Mouse (Mus musculus) hematopoietic stem cell, adult 5-6 weeks (primary cell): ENCODE measurements around the gene Actn1. TPM values are rescaled to one million over a fixed set of nuclear protein-coding genes. Genes with fewer than 3 reads are reported as not detected.
A peak's percentile ranks its signal among the peaks of the same experiment; 100 is the strongest.

Experiments
- ATAC-seq, 2 experiments: fragments of 125-278 bp in 1 of 2; replicated peaks in 1 of 2; 2 replicates each; pipeline ENCODE4 v1.8.0; 2016 to 2017; ENCODE audit warnings: inconsistent platforms in 2 of 2, mild to moderate bottlenecking in 2 of 2, moderate number of reproducible peaks in 2 of 2, low read depth in 1 of 2, moderate TSS enrichment in 1 of 2; ENCODE audit not compliant: low FRiP score in 2 of 2, poor library complexity in 2 of 2, severe bottlenecking in 2 of 2, insufficient read depth in 1 of 2, low TSS enrichment in 1 of 2
- total RNA-seq: library from RNA; stranded (forward); fragments of 172-1452, 232-1000 nt; gene quantifications from 2 replicates; pipeline ENCODE4 v1.2.3, GENCODE M21; 2017

Gene Actn1
- total RNA-seq, 1 experiment from 2014 or later: 19.7 TPM

- ATAC-seq: no peak
These were observed 7.8 kb upstream of the Actn1 start for GRCm38 (mm10) chr12:80267962-80268361.

GRCm38 (mm10) chr12:80264388-80264787, 4.2 kb upstream of the Actn1 start:
- ATAC-seq: peak in 1 of 2 experiments; percentile 27; a peak in 1 of 4 replicates

- no peak for ATAC-seq
These were observed 849 bp upstream of the Actn1 start for GRCm38 (mm10) chr12:80260744-80261695.

- peak; percentile 39 to 40 for ATAC-seq
These were observed 735 bp downstream of the Actn1 start for GRCm38 (mm10) chr12:80259216-80260055.

- ATAC-seq: no peak
These were observed 1.5 kb downstream of the Actn1 start for GRCm38 (mm10) chr12:80258520-80259215.

- ATAC-seq: no peak
These were observed 8.2 kb downstream of the Actn1 start for GRCm38 (mm10) chr12:80251978-80252377.

GRCm38 (mm10) chr12:80251554-80251953, 8.6 kb downstream of the Actn1 start:
- ATAC-seq: no peak

- no peak for ATAC-seq
These were observed 10.6 kb downstream of the Actn1 start for GRCm38 (mm10) chr12:80249539-80249938.

- no peak for ATAC-seq
These were observed 13.1 kb downstream of the Actn1 start for GRCm38 (mm10) chr12:80247067-80247466.

GRCm38 (mm10) chr12:80246505-80246904, 13.7 kb downstream of the Actn1 start:
- ATAC-seq: no peak

GRCm38 (mm10) chr12:80244755-80245154, 15.4 kb downstream of the Actn1 start:
- ATAC-seq: no peak

- no peak for ATAC-seq
These were observed 16.0 kb downstream of the Actn1 start for GRCm38 (mm10) chr12:80244127-80244526.

- ATAC-seq: no peak
These were observed 16.8 kb downstream of the Actn1 start for GRCm38 (mm10) chr12:80243335-80243734.

GRCm38 (mm10) chr12:80239445-80239844, 20.7 kb downstream of the Actn1 start:
- no peak for ATAC-seq

- no peak for ATAC-seq
These were observed 21.6 kb downstream of the Actn1 start for GRCm38 (mm10) chr12:80238523-80238922.

GRCm38 (mm10) chr12:80235295-80235694, 24.9 kb downstream of the Actn1 start:
- peak; percentile 83 to 90 for ATAC-seq

- ATAC-seq: no peak
These were observed 25.9 kb downstream of the Actn1 start for GRCm38 (mm10) chr12:80234226-80234625.
